Mouse (Mus musculus): ENCODE data around the gene Nup214. TPM values are rescaled to one million over a fixed set of nuclear protein-coding genes. Genes with fewer than 3 reads are reported as not detected.
"Not testable (repeated sequence)": the region's sequence is repeated elsewhere in the genome, so short reads cannot be mapped to it uniquely, and the experiment has no call there.

Gene Nup214
- polyA plus RNA-seq, 1 experiment from 2014 or later: 47.8 TPM

- Histone ChIP-seq H3K9me3 (replicated peaks; ENCODE audit: control insufficient read depth, low read length) (no peaks in the 10 kb centered on the region), H3K36me3 (ENCODE audit: control insufficient read depth, insufficient read depth, low read length) (peaks cover 97% of the 10 kb centered on the region), H3K9ac (ENCODE audit: low read length) (no peak overlapping the region), H3K4me3 (ENCODE audit: low read depth, low read length) (no peak overlapping the region), H3K27me3 (replicated peaks; ENCODE audit: control insufficient read depth, insufficient read depth, low read length) (no peaks in the 10 kb centered on the region), H3K4me2 (ENCODE audit: low read length) (no peak overlapping the region), H3K4me1 (ENCODE audit: control insufficient read depth, insufficient read depth, low read length) (no peaks in the 10 kb centered on the region), H3K27ac (ENCODE audit: low read depth, low read length) (no peak overlapping the region)
- no peak for ATAC-seq
- WGBS: 91% methylated on average over 4 of the region's 4 CpGs
- DNase-seq (ENCODE audit: low spot score): no peak
These were observed 45.5 kb downstream of the Nup214 start for GRCm38 (mm10) chr2:32019704-32020103.

GRCm38 (mm10) chr2:32020229-32020628 lies 46.0 kb downstream of the Nup214 start:
- no peak for ATAC-seq
- Histone ChIP-seq H3K36me3 (ENCODE audit: control insufficient read depth, insufficient read depth, low read length) (peaks cover 96% of the 10 kb centered on the region), H3K27me3 (replicated peaks; ENCODE audit: control insufficient read depth, insufficient read depth, low read length) (no peaks in the 10 kb centered on the region), H3K4me1 (ENCODE audit: control insufficient read depth, insufficient read depth, low read length) (no peaks in the 10 kb centered on the region), H3K27ac (ENCODE audit: low read depth, low read length) (no peak overlapping the region), H3K4me2 (ENCODE audit: low read length) (no peak overlapping the region), H3K4me3 (ENCODE audit: low read depth, low read length) (no peak overlapping the region), H3K9me3 (replicated peaks; ENCODE audit: control insufficient read depth, low read length) (no peaks in the 10 kb centered on the region), H3K9ac (ENCODE audit: low read length) (no peak overlapping the region)
- 95% methylated on average over 5 of the region's 5 CpGs for WGBS
- no peak for DNase-seq (ENCODE audit: low spot score)

- WGBS: 88% methylated on average over 4 of the region's 4 CpGs
- Histone ChIP-seq H3K4me3 (ENCODE audit: low read depth, low read length) (no peak overlapping the region), H3K9me3 (replicated peaks; ENCODE audit: control insufficient read depth, low read length) (no peaks in the 10 kb centered on the region), H3K27me3 (replicated peaks; ENCODE audit: control insufficient read depth, insufficient read depth, low read length) (no peaks in the 10 kb centered on the region), H3K4me2 (ENCODE audit: low read length) (no peak overlapping the region), H3K9ac (ENCODE audit: low read length) (no peak overlapping the region), H3K27ac (ENCODE audit: low read depth, low read length) (no peak overlapping the region), H3K4me1 (ENCODE audit: control insufficient read depth, insufficient read depth, low read length) (no peaks in the 10 kb centered on the region), H3K36me3 (ENCODE audit: control insufficient read depth, insufficient read depth, low read length) (peaks cover 88% of the 10 kb centered on the region)
- DNase-seq (ENCODE audit: low spot score) (no peak), ATAC-seq (no peak)
These were observed 50.1 kb downstream of the Nup214 start for GRCm38 (mm10) chr2:32024372-32024771.

GRCm38 (mm10) chr2:32029636-32030035 lies 55.4 kb downstream of the Nup214 start:
- Histone ChIP-seq H3K4me3 (ENCODE audit: low read depth, low read length) (no peak overlapping the region), H3K27me3 (replicated peaks; ENCODE audit: control insufficient read depth, insufficient read depth, low read length) (no peaks in the 10 kb centered on the region), H3K9me3 (replicated peaks; ENCODE audit: control insufficient read depth, low read length) (no peaks in the 10 kb centered on the region), H3K4me1 (ENCODE audit: control insufficient read depth, insufficient read depth, low read length) (no peaks in the 10 kb centered on the region), H3K4me2 (ENCODE audit: low read length) (no peak overlapping the region), H3K9ac (ENCODE audit: low read length) (no peak overlapping the region), H3K27ac (ENCODE audit: low read depth, low read length) (no peak overlapping the region), H3K36me3 (ENCODE audit: control insufficient read depth, insufficient read depth, low read length) (peaks cover 84% of the 10 kb centered on the region)
- ATAC-seq (peak; percentile 34; the same call in 1 of the 2 replicates), DNase-seq (ENCODE audit: low spot score) (peak; percentile 31)
- WGBS: 74% methylated on average over 3 of the region's 3 CpGs

- H3K27ac ChIP-seq (ENCODE audit: low read depth, low read length): no peak overlapping the region
- H3K4me1 ChIP-seq (ENCODE audit: control insufficient read depth, insufficient read depth, low read length): no peaks in the 10 kb centered on the region
- ATAC-seq: no peak
- no peak for DNase-seq (ENCODE audit: low spot score)
- H3K4me2 ChIP-seq (ENCODE audit: low read length): no peak overlapping the region
- no peak overlapping the region for H3K4me3 ChIP-seq (ENCODE audit: low read depth, low read length)
- H3K9me3 ChIP-seq (replicated peaks; ENCODE audit: control insufficient read depth, low read length): no peaks in the 10 kb centered on the region
- H3K36me3 ChIP-seq (ENCODE audit: control insufficient read depth, insufficient read depth, low read length): peaks cover 78% of the 10 kb centered on the region
- H3K9ac ChIP-seq (ENCODE audit: low read length): no peak overlapping the region
- WGBS: 91% methylated on average over 6 of the region's 6 CpGs
- H3K27me3 ChIP-seq (replicated peaks; ENCODE audit: control insufficient read depth, insufficient read depth, low read length): no peaks in the 10 kb centered on the region
These were observed 59.2 kb downstream of the Nup214 start for GRCm38 (mm10) chr2:32033436-32033835.

GRCm38 (mm10) chr2:32034206-32034605 lies 60.0 kb downstream of the Nup214 start:
- Histone ChIP-seq H3K4me2 (ENCODE audit: low read length) (no peak overlapping the region), H3K9me3 (replicated peaks; ENCODE audit: control insufficient read depth, low read length) (no peaks in the 10 kb centered on the region), H3K36me3 (ENCODE audit: control insufficient read depth, insufficient read depth, low read length) (peaks cover 80% of the 10 kb centered on the region), H3K27ac (ENCODE audit: low read depth, low read length) (no peak overlapping the region), H3K9ac (ENCODE audit: low read length) (no peak overlapping the region), H3K27me3 (replicated peaks; ENCODE audit: control insufficient read depth, insufficient read depth, low read length) (no peaks in the 10 kb centered on the region), H3K4me3 (ENCODE audit: low read depth, low read length) (no peak overlapping the region), H3K4me1 (ENCODE audit: control insufficient read depth, insufficient read depth, low read length) (no peaks in the 10 kb centered on the region)
- DNase-seq (ENCODE audit: low spot score) (no peak), ATAC-seq (no peak)
- 95% methylated on average over 6 of the region's 6 CpGs for WGBS

- ATAC-seq (no peak), DNase-seq (ENCODE audit: low spot score) (no peak)
- no peaks in the 10 kb centered on the region for H3K4me1 ChIP-seq (ENCODE audit: control insufficient read depth, insufficient read depth, low read length)
- no peak overlapping the region for H3K4me3 ChIP-seq (ENCODE audit: low read depth, low read length)
- no peak overlapping the region for H3K9ac ChIP-seq (ENCODE audit: low read length)
- no peaks in the 10 kb centered on the region for H3K27me3 ChIP-seq (replicated peaks; ENCODE audit: control insufficient read depth, insufficient read depth, low read length)
- no peak overlapping the region; the same call in 1 of the 2 replicates for H3K27ac ChIP-seq (ENCODE audit: low read depth, low read length)
- no peak overlapping the region for H3K4me2 ChIP-seq (ENCODE audit: low read length)
- H3K9me3 ChIP-seq (replicated peaks; ENCODE audit: control insufficient read depth, low read length): no peaks in the 10 kb centered on the region
- WGBS: 82% methylated on average over 6 of the region's 6 CpGs
- peaks cover 85% of the 10 kb centered on the region for H3K36me3 ChIP-seq (ENCODE audit: control insufficient read depth, insufficient read depth, low read length)
These were observed 63.1 kb downstream of the Nup214 start for GRCm38 (mm10) chr2:32037279-32037858.

- Histone ChIP-seq H3K4me3 (ENCODE audit: low read depth, low read length) (no peak overlapping the region), H3K36me3 (ENCODE audit: control insufficient read depth, insufficient read depth, low read length) (peaks cover 85% of the 10 kb centered on the region)
- DNase-seq (ENCODE audit: low spot score): no peak
These were observed 64.4 kb downstream of the Nup214 start for GRCm38 (mm10) chr2:32038661-32039081.

GRCm38 (mm10) chr2:32040646-32041045 lies 66.4 kb downstream of the Nup214 start:
- not testable (repeated sequence) for H3K4me2 ChIP-seq (ENCODE audit: low read length); DNase-seq (ENCODE audit: low spot score); H3K4me1 ChIP-seq (ENCODE audit: control insufficient read depth, insufficient read depth, low read length); H3K27ac ChIP-seq (ENCODE audit: low read depth, low read length); H3K9me3 ChIP-seq (replicated peaks; ENCODE audit: control insufficient read depth, low read length); H3K4me3 ChIP-seq (ENCODE audit: low read depth, low read length); H3K9ac ChIP-seq (ENCODE audit: low read length); H3K27me3 ChIP-seq (replicated peaks; ENCODE audit: control insufficient read depth, insufficient read depth, low read length); ATAC-seq
- WGBS: 89% methylated on average over 9 of the region's 9 CpGs
- H3K36me3 ChIP-seq (ENCODE audit: control insufficient read depth, insufficient read depth, low read length): peaks cover 84% of the 10 kb centered on the region

More at GRCm38 (mm10) chr2:32038661-32039081, 64.4 kb downstream of the Nup214 start:
- ATAC-seq: no peak
- Histone ChIP-seq H3K27me3 (replicated peaks; ENCODE audit: control insufficient read depth, insufficient read depth, low read length) (no peaks in the 10 kb centered on the region), H3K9me3 (replicated peaks; ENCODE audit: control insufficient read depth, low read length) (no peaks in the 10 kb centered on the region), H3K9ac (ENCODE audit: low read length) (no peak overlapping the region), H3K4me1 (ENCODE audit: control insufficient read depth, insufficient read depth, low read length) (no peaks in the 10 kb centered on the region), H3K4me2 (ENCODE audit: low read length) (no peak overlapping the region), H3K27ac (ENCODE audit: low read depth, low read length) (no peak overlapping the region)
- 81% methylated on average over 8 of the region's 8 CpGs for WGBS
